ENCODE assay signal across 21 mouse cellular contexts in genomic region chr3:96821581-96821980, GRCm38 (mm10). TPM values are rescaled to one million over a fixed set of nuclear protein-coding genes. Genes with fewer than 3 reads are reported as not detected.
DNase-seq lines count a peak whose midpoint lies in the region; ATAC-seq and TF ChIP-seq lines count a peak whose summit lies in the region.
"Had no signal": no experiment of that assay in that cellular context is flagged by ENCODE, and none has a peak within 500 bp of the region (broad histone marks: within the 10 kb centered on the region; RNA-seq: fewer than 3 reads in every experiment).

No protein-coding gene starts in this region.

- H3K4me2 ChIP-seq in heart, embryonic 12.5 days, result no peak overlapping the region

- intact Hi-C loops in heart, adult 2 months (cut with DNase I), result no loop called here

- no peak overlapping the region for H3K27ac ChIP-seq in heart, embryonic 12.5 days (ENCODE audit: poor library complexity, severe bottlenecking)
- no peak overlapping the region for H3K27ac ChIP-seq in heart, embryonic 10.5 days
- H3K27ac ChIP-seq in heart, adult 2 months, result no peak overlapping the region

- no peaks in the 10 kb centered on the region for H3K4me1 ChIP-seq in heart, embryonic 12.5 days (replicated peaks)
- 0 out of 2 replicates have a peak, but pooled peaks cover 3% of the 10 kb centered on the region for H3K4me1 ChIP-seq in heart, embryonic 10.5 days
- no peaks in the 10 kb centered on the region for H3K4me1 ChIP-seq in heart, adult 2 months (ENCODE audit: control insufficient read depth, insufficient read depth, low read length)

- no peak for TF ChIP-seq POLR2A in heart, adult 2 months (IDR thresholded peaks at IDR 0.05; ENCODE audit: insufficient read depth, low read depth, low read length)

- TF ChIP-seq CTCF in heart, adult 2 months (IDR thresholded peaks at IDR 0.05), result no peak

- ATAC-seq in heart, embryonic 12.5 days (ENCODE audit: insufficient number of reproducible peaks, low FRiP score), result no peak
- ATAC-seq: activated CD4-positive, CD25-positive, alpha-beta regulatory T cell, adult 4 months; CD4-positive, CD25-positive, alpha-beta regulatory T cell, adult 4 months; Patski had no signal

- WGBS in heart, embryonic 12.5 days, result 74% methylated on average over 4 of the region's 4 CpGs
- WGBS in heart, embryonic 10.5 days, result 80% methylated on average over 4 of the region's 4 CpGs
- 85% methylated on average over 4 of the region's 4 CpGs for WGBS in heart, adult 2 months

- 0 out of 2 replicates have a peak, but pooled peaks cover 5% of the 10 kb centered on the region for H3K27me3 ChIP-seq in heart, embryonic 12.5 days (replicated peaks)
- H3K27me3 ChIP-seq in heart, embryonic 10.5 days (ENCODE audit: insufficient read depth, poor library complexity, severe bottlenecking), result no peaks in the 10 kb centered on the region
- no peaks in the 10 kb centered on the region for H3K27me3 ChIP-seq in heart, adult 2 months (ENCODE audit: control insufficient read depth, insufficient read depth, low read length)
- H3K27me3 ChIP-seq: CH12.LX, Patski had no signal

- no peaks in the 10 kb centered on the region for H3K36me3 ChIP-seq in heart, embryonic 12.5 days
- no peaks in the 10 kb centered on the region for H3K36me3 ChIP-seq in heart, embryonic 10.5 days
- H3K36me3 ChIP-seq in heart, adult 2 months (ENCODE audit: control insufficient read depth, insufficient read depth, low read length), result no peaks in the 10 kb centered on the region
- H3K36me3 ChIP-seq: G1E had no signal

- DNase-seq in heart, adult 11 months, result peak; percentile 61
- peak; percentile 51 for DNase-seq in heart, embryonic 10.5 days (ENCODE audit: low spot score)
- no peak for DNase-seq in heart, adult 2 months
- DNase-seq: adrenal gland, adult 2 months; adrenal gland, adult 8-10 months; adrenal gland, postnatal 10 days; adrenal gland, postnatal 14 days; adrenal gland, postnatal 25 days; adrenal gland, postnatal 36 days; B cell, adult 2 months; cerebellum, adult 11 months; cerebellum, adult 11-12 months; cerebellum, adult 18-20 months had no signal

- no peaks in the 10 kb centered on the region for H3K79me2 ChIP-seq in heart, adult 2 months (replicated peaks; ENCODE audit: control insufficient read depth, insufficient read depth, low read length)

- TF ChIP-seq EP300 in heart, adult 2 months (IDR thresholded peaks at IDR 0.05; ENCODE audit: insufficient read depth, low read depth, low read length), result no peak

- H3K9me3 ChIP-seq in heart, embryonic 12.5 days (replicated peaks), result peaks cover 6% of the 10 kb centered on the region
- H3K9me3 ChIP-seq in heart, embryonic 10.5 days, result no peaks in the 10 kb centered on the region
- H3K9me3 ChIP-seq: G1E had no signal

- no peak overlapping the region for H3K9ac ChIP-seq in heart, embryonic 12.5 days
- no peak overlapping the region for H3K9ac ChIP-seq in heart, adult 2 months (ENCODE audit: low read depth, low read length)

- H3K4me3 ChIP-seq in heart, embryonic 12.5 days, result no peak overlapping the region
- H3K4me3 ChIP-seq in heart, embryonic 10.5 days, result no peak overlapping the region
- no peak overlapping the region for H3K4me3 ChIP-seq in heart, adult 2 months

RNA-seq across cellular contexts. Expression of gene Pdzk1, which starts 7.5 kb away (rescaled TPM):
- 0.36 TPM in 1 of 2 replicates, not detected in the other for polyA plus RNA-seq in heart, embryonic 12.5 days (2016; fragmentation: Nextera tagmentation; extraction: Ambion mirVana)
- 0.98 TPM in 1 of 2 replicates, not detected in the other for polyA plus RNA-seq in heart, embryonic 10.5 days (2016; fragmentation: Nextera tagmentation; extraction: Ambion mirVana)
- total RNA-seq in heart, adult 2 months (2021), result not detected
- polyA plus RNA-seq in heart, adult 2 months (2012; rRNA removed), result 0.10 TPM in 1 of 2 replicates, not detected in the other
- total RNA-seq: adrenal gland, postnatal 25 days; adrenal gland, postnatal 36 days had no signal
- polyA plus RNA-seq: adrenal gland, adult 2 months; C2C12 had no signal

RNA-seq across cellular contexts. Expression of gene Cd160, which starts 7.6 kb away (rescaled TPM):
- 0.08 TPM in 1 of 2 replicates, not detected in the other for polyA plus RNA-seq in heart, embryonic 12.5 days (2016; fragmentation: Nextera tagmentation; extraction: Ambion mirVana)
- 0.06 TPM in 1 of 2 replicates, not detected in the other for polyA plus RNA-seq in heart, embryonic 10.5 days (2016; fragmentation: Nextera tagmentation; extraction: Ambion mirVana)
- total RNA-seq in heart, adult 2 months (2021), result not detected
- polyA plus RNA-seq in heart, adult 2 months (2012; rRNA removed), result 0.06 TPM in 1 of 2 replicates, not detected in the other
- total RNA-seq: adrenal gland, adult 2 months; adrenal gland, postnatal 14 days; adrenal gland, postnatal 25 days; CH12.LX had no signal
- polyA plus RNA-seq: brain, embryonic 14.5 days had no signal

Comparison
In these comparisons a context has a peak if more than half of its experiments do, and no peak if none do; other contexts are left out.
1. DNase-seq: peak in heart, adult 11 months (single experiment) and heart, embryonic 10.5 days (single experiment); none in heart, adult 2 months (0 of 2).